Mouse (Mus musculus) kidney, postnatal 10 days (tissue): Measurements from ENCODE around the gene Prkar1b.
A peak's percentile ranks its signal among the peaks of the same experiment; 100 is the strongest.

Experiments used
- DNase-seq: peaks from one replicate; pipeline ENCODE4 v3.0.0; 2021; ENCODE audit warnings: mixed read lengths

Gene Prkar1b

DNA sequence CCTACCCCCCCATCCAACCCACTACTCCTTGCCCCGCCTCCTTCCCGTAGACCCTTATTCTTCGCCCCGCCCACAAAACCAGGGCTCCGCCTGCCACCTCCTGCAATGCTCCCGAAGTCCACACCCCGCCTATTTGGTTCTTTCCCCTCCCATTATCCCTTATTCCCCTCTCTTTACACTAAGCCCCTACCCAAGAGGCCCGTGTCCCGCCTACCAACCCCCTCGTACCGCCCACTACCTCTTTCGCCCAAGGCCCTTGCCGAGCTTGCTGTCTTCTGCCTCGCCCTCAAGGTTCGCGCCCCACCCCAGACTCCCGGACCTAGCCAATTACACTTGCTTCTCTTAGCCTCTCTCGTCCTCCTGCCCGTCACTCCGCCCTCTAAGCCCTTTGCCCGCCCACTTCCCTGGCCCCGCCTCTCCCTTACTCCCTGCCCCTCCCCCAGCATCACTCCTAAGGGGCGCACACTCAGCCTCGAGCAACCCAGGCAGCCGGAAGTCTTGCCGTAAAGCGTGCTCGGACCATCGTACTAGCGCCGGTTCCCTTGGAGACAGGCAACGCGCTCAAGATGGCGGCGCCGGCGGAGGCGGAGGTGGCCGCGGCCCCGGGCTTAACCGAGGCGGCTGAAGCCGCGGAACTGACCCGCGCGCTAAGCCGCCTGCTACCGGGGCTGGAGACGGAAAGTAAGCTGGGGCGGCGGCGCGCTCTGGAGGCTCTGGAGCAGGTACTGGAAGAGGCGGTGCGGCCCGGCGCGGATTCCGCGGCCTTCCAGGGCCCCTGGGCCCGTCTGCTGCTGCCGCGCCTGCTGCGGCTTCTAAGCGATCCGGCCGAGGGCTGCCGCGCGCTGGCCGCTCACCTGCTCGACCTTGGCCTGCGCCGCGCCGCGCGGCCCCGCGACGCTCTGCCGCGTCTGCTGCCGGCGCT is at the start of gene Prkar1b, which contains the start of gene Dnaaf5:
Prkar1b (minus strand) TSS at position 321 of the 922 bp plus-strand sequence.
Dnaaf5 (plus strand) TSS at position 543 of the 922 bp plus-strand sequence.
- DNase-seq, result peak; percentile 98

DNA sequence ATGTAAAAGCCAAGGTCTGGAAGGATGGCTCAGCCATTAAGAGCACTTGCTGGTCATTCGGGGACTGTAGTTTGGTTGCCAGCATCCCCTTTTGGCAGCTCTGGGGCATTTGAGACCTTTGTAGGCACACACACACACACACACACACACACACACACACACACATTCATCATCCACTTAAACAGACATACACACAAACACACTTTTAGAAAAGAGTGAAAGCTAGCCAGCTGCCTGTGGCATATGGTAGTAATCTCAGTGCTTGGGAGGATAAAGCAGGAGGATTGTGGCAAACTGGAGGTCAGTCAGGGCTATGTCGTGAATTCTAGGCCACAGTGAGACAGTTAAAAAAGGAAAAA is 49.8 kb upstream of the Prkar1b start:
- DNase-seq, result no peak

DNA sequence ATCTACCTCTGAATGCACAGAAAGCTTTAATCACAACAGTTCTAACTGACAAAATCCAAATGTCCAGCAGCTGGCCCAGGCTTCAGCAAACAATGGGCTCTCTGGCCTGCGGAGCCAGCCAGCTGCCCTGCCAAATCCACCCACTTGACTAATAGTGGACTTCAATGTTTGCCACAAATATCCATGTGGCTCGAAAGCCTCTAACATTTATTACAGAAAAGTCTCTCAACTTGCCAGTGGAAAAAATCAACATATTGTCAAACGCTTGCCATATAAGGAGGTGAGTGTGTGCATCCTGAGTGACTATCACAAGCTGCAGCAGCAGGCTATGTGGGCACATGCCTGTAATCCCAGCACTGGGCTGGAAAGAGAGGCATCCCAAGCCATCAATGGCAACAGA is 49.0 kb upstream of the Prkar1b start:
- no peak for DNase-seq

DNA sequence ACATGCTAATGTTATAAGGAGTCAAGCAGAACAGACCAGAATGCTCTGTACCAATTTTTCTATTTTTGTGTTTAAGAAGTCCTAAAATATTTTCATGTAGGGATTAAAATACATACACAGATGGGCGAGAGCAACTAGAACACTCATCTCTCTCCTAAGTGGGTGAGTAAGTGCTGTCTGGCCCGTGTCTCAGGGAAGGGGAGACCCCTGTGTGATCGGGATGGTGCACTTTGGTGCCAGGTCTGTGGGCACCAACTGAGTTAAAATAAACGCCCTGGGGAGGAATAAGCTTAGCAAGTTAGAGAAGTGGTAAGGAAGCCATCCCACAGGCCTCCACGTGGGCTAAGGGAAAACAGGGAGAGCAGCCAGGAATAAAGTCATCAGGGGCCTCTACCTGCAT is 41.2 kb upstream of the Prkar1b start:
- no peak for DNase-seq

DNA sequence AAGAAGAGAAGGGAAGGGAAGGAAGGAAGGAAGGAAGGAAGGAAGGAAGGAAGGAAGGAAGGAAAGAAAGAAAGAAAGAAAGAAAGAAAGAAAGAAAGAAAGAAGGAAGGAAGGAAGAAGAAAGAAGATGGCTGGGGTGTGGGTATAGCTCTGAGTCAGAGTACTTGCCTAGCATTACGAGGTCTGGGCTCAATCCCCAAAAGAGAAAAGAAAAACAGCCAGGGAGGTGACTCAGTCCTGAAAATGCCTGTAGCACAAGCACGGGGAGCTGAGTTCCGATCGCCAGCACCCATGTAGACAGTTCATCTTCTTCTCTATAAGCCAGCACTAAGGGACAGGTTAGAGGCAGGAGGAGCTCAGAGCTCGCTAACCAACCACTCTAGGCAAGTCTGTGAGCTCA is 39.9 kb upstream of the Prkar1b start:
- DNase-seq, result no peak

DNA sequence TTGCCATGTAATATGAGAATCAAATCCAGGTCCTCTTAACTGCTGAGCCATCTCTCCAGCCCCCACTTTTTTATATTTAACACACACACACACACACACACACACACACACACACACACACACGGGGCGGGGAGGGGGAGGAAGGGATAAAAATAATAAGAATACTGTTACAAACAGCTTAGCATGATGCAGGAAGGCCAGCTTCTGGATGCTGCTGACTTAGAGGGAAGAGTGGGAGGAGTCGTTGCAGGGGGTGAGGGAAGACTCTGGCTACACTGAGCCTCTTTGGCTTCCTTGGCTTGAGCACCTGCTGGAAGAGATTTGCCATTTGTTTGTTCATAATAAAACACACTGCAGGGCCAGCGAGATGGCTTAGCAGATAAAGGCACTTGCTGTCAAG is 35.1 kb upstream of the Prkar1b start:
- DNase-seq, result no peak

DNA sequence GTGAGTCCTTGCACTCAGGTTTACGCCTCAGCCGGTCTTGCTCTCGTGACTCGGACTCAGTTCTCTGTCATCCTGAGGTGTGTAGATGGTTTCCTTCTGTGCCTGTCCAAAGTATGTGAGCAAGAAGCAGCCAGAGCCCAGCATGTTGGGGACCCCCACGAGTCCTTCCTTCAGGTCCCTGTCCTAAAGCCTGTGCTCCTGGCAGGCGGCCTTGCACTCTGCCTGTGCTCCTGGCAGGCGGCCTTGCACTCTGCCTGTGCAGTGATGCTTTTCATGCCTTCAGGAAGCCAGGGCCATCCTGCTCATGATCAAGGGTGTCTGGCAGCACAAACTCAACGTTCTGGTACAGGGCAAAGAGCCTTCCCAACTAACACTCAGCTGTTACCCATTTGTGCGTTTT is 33.8 kb upstream of the Prkar1b start:
- no peak for DNase-seq

DNA sequence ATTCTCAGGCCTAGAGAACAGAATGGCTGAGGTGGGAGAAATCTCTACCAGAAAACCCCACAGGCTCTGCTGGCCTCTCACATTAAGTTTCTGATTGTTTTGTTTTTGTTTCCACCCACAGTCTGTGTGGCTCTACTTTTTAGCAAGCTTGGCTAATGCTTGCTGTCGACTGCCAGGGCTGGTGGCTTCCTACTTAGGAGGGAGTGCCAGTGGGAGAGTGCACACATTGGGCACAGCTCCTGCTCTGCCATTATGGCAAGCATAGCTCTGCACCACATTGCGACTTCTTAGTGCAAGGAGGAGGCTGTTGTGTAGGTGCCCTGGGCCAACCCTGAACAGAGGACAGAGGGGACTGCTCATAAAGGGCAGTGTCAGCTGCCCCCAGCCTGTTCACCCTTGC is 33.3 kb upstream of the Prkar1b start:
- DNase-seq, result no peak

DNA sequence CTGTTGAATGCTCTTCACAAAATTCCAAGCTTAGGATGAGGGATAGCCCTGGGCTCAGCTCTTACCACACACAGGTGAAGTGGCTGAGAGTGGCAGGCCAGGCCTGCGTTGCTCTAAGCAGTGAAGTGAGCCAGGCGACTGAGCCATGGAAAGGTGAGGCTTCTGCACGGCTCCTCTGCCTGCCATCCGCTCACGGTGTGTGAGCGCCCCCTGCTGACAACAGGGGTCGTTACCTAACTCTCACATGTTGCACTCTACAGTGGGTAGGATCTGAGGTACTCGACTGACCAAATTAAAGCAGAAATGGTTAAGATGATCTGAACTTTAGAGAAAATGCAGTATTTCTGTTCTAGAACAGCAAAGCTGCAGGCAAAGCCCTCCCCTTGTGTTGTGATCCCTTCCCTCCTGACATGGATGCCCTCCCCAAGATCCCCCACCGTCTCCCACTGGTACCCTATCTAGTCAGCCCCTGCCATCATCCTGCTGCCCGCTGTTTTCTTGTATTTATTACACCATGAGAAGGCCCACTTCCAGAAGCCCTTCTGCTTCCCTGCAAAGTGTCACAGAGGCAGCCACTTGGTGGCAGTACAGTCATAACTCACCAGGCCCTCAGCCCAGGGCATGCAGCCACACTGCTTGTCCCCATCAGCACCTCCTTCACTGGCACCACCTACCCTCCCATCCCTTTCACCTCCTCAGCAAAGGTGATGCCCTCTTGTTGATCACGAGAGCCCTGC is 29.3 kb upstream of the Prkar1b start:
- DNase-seq, result peak; percentile 91

DNA sequence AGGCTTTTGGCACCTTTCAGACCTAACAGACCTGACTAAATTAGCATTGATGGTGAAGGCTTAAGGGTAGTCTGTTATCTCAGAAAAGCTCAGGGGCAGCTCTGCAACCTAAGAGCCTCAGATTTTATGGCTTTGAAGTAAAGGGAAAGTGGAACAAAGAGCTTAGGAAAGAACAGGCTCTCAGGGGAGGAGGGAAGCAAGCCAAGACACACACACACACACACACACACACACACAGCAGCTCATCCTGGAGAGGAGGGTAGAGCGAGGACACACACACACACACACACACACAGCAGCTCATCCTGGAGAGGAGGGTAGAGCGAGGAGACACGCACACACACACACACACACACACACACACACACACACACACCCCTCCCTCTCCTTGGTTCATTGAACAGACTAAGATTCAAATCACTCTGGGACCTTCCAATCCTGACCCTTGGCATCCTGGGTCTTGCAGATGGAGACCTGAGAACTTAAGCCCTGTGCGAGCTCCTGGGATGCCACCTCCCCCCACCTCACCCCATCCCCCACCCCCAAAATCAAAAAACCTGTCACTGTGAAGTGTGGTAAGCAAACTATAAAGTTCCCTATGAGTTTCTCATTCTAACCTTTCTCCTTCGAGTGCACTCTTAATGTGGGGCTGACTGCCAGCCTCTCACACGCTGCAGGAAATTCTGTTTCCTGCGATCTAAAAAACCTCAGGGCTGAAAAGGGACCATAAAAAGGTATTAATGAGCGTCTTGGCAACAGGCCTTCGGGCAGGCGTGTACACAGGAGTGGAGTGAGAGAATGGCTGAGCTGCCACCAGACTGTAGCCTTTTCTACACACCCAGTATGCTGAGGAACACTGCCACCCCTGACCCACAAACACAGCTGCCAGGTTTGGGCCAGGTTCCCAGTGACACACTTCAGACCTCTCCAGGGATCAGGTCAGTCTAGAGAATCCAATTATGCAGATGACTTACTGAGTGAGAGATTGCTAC is 25.1 kb upstream of the Prkar1b start:
- peak; percentile 76 for DNase-seq

DNA sequence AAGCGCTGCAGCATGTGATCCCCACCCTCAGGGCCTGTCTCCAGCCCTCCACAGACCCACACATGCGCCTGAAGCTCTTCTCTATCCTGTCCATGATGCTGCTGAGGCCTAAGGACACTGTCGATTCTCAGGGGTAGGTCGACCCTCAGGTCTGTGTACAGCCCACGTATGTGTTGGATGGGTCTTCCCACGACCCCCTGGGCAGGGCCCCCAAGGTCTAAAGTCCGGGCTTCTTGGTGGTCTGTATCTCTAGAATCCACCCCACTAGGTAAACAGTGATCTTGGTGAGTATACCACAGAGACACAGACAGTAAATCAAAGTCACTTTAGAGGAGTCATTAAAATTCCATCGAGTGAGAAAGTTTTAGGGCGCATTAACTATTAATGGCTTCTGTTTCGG is 24.3 kb upstream of the Prkar1b start:
- peak; percentile 35 for DNase-seq

DNA sequence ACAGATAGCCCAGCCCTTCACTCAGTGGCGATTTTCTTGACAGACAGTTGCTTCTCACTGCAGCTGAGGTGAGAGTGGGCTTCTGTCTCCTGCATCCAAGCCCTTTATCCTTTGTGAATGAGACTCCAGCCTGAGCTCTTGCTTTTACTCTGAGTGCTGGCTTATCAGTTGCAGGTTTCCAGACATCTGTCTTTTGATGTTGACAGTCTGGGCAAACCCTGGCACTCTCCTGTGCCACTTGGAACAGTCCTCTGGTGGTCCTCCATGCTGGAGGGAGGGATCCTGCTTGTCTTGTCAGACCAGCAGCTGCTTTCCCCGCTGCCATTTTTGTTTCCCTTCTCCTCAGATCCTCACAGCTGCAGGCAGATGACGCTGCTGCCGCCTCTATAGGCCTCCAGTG is 22.1 kb upstream of the Prkar1b start:
- no peak for DNase-seq

DNA sequence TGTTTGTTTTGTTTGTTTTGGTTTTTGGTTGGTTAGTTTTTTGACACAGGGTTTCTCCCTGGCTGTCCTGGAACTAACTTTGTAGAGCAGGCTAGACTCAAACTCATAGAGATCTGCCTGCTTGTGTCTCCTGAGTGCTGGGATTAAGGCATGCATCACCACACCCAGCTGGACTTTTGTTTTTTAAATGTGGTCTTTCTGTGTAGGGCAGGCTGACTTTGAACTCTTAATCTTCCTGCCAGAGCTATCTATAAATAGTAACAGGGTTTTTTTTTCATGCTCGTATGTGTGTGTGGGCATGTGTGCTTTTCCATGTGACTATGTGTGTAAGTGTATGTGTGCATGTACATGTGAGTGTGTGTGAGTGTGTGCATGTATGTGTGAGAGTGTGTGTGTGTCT is 17.7 kb upstream of the Prkar1b start:
- no peak for DNase-seq

DNA sequence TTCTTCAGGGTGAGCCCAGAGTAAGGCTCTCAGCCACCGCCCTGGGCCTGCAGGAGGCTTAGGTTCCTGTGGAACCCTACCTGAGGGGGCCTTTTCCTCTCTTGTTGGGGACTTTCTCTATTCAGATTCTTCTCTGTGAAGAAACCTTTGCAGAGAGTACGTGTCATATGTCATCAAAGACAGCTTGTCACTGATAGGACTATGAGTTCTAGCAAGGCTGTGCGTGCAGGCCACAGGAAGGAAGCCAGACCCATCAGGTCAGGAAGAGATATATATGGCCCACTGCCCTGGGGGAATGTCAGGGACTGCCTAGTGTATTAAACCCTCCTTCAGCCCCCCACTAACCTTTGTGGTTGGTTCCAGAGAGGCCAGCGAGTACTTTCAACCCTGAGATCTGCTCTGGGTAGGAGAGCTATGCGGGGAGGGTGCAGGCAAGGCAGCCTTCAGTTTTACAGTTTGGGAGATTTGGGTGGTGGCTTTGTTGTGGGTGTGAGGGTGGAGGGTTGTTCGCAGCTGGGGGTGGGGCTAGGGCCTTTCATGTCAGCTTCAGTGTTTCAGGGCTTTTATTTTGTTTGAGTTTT is 17.1 kb upstream of the Prkar1b start:
- no peak for DNase-seq

DNA sequence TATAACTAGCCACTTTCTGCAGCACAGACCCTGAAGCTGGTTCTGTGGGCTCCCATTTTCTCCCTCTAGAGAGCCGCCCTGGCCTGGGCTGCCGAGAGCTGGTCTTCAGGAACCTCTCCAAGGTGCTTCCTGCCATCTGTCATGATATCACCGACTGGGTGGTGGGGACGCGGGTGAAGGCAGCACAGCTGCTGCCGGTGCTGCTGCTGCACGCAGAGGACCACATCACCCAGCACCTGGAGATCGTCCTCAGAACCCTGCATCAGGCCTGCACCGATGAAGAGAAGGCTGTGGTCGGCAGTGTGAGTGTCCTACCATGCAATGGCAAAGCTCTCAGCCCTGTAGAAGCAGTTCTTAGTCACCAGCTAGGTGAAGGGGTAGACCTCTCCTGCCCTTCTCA is 11.8 kb upstream of the Prkar1b start:
- DNase-seq, result no peak

DNA sequence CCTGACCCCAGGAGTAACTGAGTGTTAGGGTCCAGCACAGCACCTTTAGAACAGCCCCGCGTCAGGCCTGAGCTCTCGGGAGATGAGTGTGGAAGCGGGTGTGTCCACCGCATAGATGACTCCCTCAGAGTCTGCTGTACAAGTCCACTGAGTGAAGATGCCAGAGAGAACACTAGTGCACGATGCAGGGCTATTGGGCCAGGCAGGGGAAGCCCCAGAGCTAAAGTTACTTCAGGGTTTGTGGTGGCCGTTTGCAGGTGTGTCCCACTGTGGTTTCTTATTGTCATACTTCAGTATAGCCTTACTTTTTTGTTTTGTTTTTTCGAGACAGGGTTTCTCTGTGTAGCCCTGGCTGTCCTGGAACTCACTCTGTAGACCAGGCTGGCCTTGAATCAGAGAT is 11.1 kb upstream of the Prkar1b start:
- DNase-seq, result no peak

DNA sequence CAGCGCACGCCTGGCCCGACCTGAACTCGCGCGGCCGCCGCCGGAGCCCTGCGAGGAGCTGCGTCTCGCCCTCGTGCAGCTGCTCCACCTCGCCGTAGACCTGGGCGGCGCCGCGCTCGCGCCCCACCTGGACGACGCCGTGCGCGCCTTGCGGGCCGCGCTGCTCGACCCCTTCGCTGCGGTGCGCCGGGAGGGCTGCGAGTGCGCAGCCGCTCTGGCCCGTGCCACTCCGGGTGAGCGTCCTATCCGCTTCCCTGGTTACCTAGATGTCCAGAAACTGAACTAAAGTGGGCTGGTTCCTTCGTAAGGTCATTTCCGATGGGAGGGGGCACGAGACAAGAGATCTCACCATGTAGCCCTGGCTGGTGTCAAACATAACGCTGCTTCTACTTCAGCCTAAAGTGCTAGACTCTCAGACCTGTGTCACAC is 816 bp upstream of the Prkar1b start:
- peak; percentile 59 for DNase-seq

DNA sequence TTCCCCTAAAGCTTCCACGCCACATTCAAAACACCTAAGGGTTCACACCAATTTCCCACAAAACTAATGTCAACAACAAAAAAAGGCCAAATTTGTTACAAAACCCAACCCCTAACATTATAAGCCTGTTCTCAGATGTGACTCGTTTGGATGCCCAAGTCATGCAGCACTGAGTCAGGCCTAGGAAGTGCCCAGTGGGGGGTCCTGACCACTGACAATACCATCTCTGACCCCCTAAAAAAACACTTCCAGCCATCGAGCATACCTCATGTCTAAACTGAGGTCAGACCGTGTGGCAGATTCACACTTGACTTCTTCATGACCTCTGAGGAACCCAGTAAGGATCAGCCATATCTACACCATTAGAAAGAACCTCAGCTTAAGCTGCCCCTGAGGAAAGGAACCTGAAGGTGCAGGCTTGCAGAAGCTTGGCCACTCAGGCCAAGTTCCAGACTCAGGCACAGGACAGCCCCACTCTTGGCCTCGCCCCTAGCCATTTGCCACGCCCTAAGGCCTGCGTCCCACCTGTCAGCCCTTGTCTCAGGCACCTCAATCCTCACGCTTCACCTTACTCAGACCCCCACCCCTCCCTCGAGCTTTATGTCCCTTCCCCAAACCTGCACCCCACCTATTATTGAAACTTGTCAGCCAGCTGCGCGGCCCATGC is 662 bp downstream of the Prkar1b start:
- no peak for DNase-seq

DNA sequence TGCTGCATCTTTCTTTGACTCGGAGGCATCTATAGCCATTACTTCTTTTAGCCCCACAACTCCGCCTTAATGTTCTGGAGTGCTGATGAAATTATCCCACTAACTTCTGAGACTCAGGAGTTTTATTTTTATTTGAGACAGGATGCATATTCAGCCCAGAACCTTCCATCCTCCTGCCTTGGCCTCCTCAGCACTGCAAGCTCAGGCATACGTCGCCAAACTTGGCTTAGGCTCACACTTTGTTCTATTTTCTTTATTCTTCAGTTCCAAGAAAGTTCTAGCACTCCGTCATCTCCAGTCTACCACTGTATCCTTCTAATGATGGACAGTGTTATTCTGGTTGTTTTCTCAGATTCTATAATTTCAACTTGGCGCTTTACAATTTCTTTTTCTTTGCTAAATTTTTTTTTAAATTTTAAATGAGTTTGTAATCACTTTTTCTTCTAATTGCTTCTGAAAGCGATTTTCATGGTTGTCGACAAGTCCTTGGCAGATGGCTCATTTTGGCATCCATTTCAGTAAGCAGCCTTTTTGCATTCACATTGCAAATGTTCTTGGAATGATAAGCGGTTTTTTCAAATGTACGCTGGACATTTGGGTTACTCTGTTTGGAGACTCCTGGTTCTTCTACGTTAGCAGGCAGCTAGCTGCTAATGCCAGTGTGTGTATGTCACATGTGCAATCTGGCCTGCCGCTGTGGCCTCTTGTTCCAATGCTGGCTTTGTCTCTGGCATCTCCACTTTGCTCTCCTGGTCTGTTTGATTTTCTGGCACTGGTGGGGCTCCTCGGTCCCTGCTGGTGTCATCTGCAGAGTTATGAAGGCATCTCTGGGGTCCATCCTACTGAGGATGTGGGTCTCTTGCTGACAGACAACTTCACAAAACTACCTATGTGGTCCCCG is 2.4 kb downstream of the Prkar1b start:
- no peak for DNase-seq

DNA sequence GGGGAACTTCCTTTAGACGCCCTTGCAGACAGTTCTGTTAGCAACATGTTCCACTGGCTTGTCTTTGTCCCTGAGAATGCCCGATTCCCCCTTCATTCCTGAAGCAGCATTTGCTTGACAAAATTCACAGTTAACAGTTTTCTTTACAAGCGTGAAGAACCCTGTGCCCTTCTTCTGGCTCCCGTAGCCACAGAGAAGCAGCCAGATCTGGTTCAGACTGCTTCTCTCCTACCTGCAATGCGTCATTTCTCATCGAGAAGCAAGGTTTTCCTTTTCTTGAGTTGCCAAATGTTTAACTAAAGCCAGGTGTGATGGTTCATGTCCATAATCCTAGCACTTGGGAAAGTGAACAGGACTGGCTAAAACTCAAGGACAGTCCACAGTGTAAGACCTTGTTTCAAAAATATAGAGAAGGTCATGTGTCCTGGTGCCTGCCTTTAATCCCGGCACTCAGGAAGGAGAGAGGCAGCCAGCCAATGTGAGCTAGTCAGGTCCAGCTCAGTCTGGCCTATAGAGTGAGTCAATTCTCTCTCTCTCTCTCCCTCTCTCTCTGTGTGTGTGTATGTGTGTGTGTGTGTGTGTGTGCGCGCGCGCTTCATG is 3.2 kb downstream of the Prkar1b start:
- peak; percentile 53 for DNase-seq
